Mouse (Mus musculus): ENCODE results near the gene Tmem132e.

- TF ChIP-seq CTCF (IDR thresholded peaks at IDR 0.05; ENCODE audit: borderline replicate concordance, insufficient read depth, low read length) (no peak), POLR2A (IDR thresholded peaks at IDR 0.05; ENCODE audit: low read depth, low read length) (no peak)
These were observed 48.3 kb upstream of the Tmem132e start for GRCm38 (mm10) chr11:82340416-82340815.
